Mouse (Mus musculus) ES-Bruce4 (cell line): ENCODE measurements around the gene Syngr3. TPM values are rescaled to one million over a fixed set of nuclear protein-coding genes. Genes with fewer than 3 reads are reported as not detected.
A peak's percentile ranks its signal among the peaks of the same experiment; 100 is the strongest.

Experiments
- H3K27ac ChIP-seq: 2 replicates; pipeline ENCODE4 v1.5.1; 2012; ENCODE audit warnings: low read length, inconsistent platforms; ENCODE audit not compliant: insufficient read depth
- H3K27me3 ChIP-seq: 2 replicates; pipeline ENCODE4 v1.6.1; 2012; ENCODE audit warnings: mild to moderate bottlenecking, low read length, inconsistent platforms; ENCODE audit not compliant: control insufficient read depth, poor library complexity, insufficient read depth, severe bottlenecking
- H3K36me3 ChIP-seq: 2 replicates; pipeline ENCODE4 v1.6.1; 2012; ENCODE audit warnings: inconsistent platforms, mild to moderate bottlenecking, low read length, moderate library complexity; ENCODE audit not compliant: control insufficient read depth, poor library complexity, insufficient read depth, severe bottlenecking
- H3K4me1 ChIP-seq: one replicate; pipeline ENCODE4 v1.8.1; 2011; ENCODE audit warnings: low read length; ENCODE audit not compliant: control insufficient read depth, insufficient read depth
- H3K4me3 ChIP-seq: 2 replicates; pipeline ENCODE4 v1.5.1; 2011; ENCODE audit warnings: low read depth, mild to moderate bottlenecking, low read length
- H3K9ac ChIP-seq: 2 replicates; pipeline ENCODE4 v1.6.1; 2012; ENCODE audit warnings: low read depth, mild to moderate bottlenecking, inconsistent platforms; ENCODE audit not compliant: poor library complexity, severe bottlenecking
- H3K9me3 ChIP-seq: replicated peaks from 2 replicates; pipeline ENCODE4 v1.6.1; 2012; ENCODE audit warnings: mild to moderate bottlenecking, low read length, inconsistent platforms; ENCODE audit not compliant: control insufficient read depth, poor library complexity, insufficient read depth, severe bottlenecking
- CTCF ChIP-seq: IDR thresholded peaks from one replicate; pipeline ENCODE4 v1.8.1; 2011; ENCODE audit warnings: low read depth, low read length
- EP300 ChIP-seq: IDR thresholded peaks from 2 replicates; pipeline ENCODE4 v1.6.1; 2011; ENCODE audit warnings: low read depth, low read length; ENCODE audit not compliant: insufficient read depth
- POLR2A ChIP-seq: IDR thresholded peaks from one replicate; pipeline ENCODE4 v1.8.1; 2011; ENCODE audit warnings: low read length; ENCODE audit not compliant: insufficient read depth
- polyA plus RNA-seq: library from polyadenylated mRNA; stranded (reverse); fragments of >200 nt; gene quantifications from 2 replicates; pipeline ENCODE4 v1.2.4, GENCODE M21; 2011; ENCODE audit warnings: low read depth; ENCODE audit not compliant: missing spikeins, insufficient read depth, insufficient read length

Gene Syngr3
- 8.1 and 8.9 TPM in 2 replicates for polyA plus RNA-seq

DNA sequence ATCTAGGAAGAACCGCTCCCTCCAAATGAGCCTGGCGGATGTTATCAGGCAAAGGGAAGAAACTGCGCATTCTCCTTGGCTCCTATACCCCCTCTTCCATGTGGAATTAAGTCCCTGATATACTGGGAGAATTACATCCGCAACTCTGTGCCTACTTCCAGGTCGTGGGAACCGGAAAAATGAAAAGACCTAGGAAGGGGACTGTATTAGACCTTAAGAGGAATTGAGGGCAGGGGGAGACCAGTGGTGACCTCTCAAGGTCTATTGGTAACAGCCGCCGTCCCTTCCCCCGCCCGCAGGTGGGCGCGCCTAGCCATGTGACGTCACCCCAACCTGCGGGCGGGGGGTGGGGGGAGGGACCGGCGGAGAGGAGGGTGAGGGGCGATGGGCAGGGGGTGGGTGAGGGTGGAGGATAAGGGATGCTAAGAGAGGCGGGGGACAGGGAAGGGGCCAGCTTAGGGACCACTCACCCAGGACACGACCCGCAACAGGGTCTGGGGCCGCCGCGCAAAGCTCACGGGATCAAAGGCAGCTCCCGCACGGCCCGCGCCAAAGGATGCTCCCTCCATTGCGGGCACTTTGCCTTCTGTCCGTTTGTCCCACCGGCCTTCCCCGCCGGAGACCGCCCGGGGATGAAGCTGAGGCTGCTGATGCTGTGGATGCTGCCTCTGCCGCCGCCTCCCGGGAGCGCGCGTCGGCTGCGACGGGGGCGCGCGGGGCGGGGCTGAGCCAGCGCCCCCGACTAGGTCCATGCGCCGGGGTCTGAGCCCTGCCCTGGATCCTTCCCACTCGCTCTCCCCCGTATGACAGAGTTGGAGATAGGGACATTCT lies at the start of gene Syngr3:
Gene Syngr3, minus strand, starts transcription at position 705 of the 831 bp plus-strand sequence.
- H3K4me1 ChIP-seq: no peaks in the 10 kb centered on the region
- peak within 1 kb of the TSS; percentile 86 for H3K4me3 ChIP-seq
- H3K27me3 ChIP-seq: no peaks in the 10 kb centered on the region
- peaks cover 8% of the 10 kb centered on the region for H3K36me3 ChIP-seq
- no peak within 1 kb of the TSS for H3K27ac ChIP-seq
- TF ChIP-seq CTCF: no peak
- no peak for TF ChIP-seq POLR2A
- TF ChIP-seq EP300: no peak
- no peaks in the 10 kb centered on the region for H3K9me3 ChIP-seq
- peak within 1 kb of the TSS; percentile 83 for H3K9ac ChIP-seq

DNA sequence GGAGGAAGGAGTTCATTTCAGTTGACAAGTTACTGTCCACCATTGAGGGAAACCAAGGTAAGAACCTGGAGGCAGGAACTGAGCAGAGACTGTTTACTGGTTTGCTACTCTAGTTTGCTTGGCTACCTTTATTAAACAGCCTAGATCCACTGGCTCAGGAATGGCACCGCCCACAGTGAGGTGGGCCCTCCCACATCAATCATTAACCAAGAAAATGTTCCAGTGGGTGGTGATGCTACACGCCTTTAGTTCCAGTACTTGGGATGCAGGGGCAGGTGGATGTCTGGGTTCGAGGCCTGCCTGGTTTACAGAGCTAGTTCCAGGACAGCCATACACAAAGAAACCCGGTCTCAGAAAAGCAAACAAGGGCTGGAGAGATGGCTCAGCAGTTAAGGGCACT lies 48.5 kb upstream of the Syngr3 start:
- TF ChIP-seq POLR2A (no peak), EP300 (no peak), CTCF (no peak)
- H3K4me3 ChIP-seq: no peak overlapping the region
- no peaks in the 10 kb centered on the region for H3K36me3 ChIP-seq
- no peak overlapping the region for H3K9ac ChIP-seq
- H3K27me3 ChIP-seq: no peaks in the 10 kb centered on the region
- no peak overlapping the region for H3K27ac ChIP-seq
- H3K4me1 ChIP-seq: peaks cover under 1% of the 10 kb centered on the region
- H3K9me3 ChIP-seq: no peaks in the 10 kb centered on the region

DNA sequence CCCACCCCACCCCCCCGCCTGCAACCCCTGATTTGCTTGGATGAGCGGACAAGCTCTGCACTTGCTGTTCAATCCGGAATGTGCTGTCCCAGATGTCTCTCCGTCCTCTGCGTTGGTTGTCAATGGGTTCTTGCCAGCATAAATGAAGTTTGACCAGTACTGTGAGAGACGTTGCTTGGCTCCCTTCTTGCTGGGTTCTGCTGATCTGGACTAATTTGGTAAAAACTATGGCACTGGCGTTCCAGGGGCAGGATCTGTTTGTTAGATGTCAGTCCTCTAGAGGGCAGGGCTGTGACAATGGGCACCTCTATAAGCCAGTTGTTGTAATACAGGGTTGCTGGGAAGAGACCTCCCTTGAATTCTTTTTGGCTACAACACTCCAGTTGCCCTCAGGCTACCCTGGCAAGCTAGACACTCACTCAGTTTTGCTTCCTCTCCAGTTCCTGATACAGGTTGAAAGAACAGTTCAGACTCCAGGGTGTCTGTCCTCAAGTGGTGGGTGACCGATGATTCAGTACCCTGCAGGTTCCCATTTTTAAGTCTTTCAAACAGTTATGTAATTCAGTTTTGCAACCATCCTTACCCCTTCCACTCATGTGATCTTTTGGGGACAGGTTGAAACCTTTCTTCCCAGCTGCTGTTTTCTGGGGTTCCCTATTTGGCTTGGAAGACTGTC lies 47.5 kb upstream of the Syngr3 start:
- Histone ChIP-seq H3K9ac (peak overlapping the region; percentile 33), H3K4me1 (peaks cover 2% of the 10 kb centered on the region), H3K4me3 (peak overlapping the region; percentile 88), H3K27me3 (no peaks in the 10 kb centered on the region), H3K9me3 (no peaks in the 10 kb centered on the region), H3K27ac (no peak overlapping the region), H3K36me3 (no peaks in the 10 kb centered on the region)
- no peak for TF ChIP-seq CTCF
- TF ChIP-seq POLR2A: no peak
- no peak for TF ChIP-seq EP300

DNA sequence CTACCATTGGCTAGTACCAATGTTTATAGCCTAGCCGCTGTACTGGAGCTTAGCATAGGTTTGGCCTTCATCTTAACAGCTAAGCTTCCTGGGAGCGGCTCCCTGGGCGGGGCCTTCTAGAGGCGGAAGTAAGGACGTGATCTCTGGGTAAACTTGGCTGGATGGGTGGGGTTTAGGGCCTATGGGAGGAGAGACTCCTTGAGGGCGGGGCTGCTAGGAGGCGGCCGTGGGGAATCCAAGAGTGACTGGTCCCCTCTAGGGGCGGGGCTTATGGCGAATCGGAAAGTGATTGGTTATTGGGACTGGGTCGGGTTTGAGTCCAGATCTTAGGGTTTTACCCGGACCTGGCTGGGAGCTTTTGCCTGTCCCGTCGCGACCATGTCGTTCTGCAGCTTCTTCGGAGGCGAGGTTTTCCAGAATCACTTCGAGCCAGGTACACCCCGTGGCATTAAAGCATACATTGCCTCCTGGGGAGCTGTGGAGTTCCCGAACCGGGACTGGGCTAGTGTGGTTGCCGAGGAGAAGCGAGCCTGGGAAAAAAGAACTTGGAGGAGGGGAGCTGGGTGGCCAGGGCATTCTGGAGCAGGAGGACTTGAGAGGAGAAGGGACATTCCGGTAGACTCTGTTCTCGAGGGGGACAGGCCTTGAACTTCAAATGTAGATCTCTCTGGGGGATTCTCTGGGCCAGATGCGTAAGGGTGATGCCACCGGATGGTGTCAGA lies 46.7 kb upstream of the Syngr3 start, which contains the start of gene Msrb1:
Gene Msrb1, plus strand, starts transcription at position 313 of the 722 bp plus-strand sequence.
- Histone ChIP-seq H3K27ac (0 out of 2 replicates have a peak within 1 kb of the TSS, but pooled peaks have one; percentile 23), H3K4me1 (peaks cover 2% of the 10 kb centered on the region), H3K9ac (peak within 1 kb of the TSS; percentile 33), H3K4me3 (peak within 1 kb of the TSS; percentile 88), H3K36me3 (no peaks in the 10 kb centered on the region), H3K9me3 (no peaks in the 10 kb centered on the region), H3K27me3 (no peaks in the 10 kb centered on the region)
- TF ChIP-seq CTCF (no peak), POLR2A (peak; percentile 69)

DNA sequence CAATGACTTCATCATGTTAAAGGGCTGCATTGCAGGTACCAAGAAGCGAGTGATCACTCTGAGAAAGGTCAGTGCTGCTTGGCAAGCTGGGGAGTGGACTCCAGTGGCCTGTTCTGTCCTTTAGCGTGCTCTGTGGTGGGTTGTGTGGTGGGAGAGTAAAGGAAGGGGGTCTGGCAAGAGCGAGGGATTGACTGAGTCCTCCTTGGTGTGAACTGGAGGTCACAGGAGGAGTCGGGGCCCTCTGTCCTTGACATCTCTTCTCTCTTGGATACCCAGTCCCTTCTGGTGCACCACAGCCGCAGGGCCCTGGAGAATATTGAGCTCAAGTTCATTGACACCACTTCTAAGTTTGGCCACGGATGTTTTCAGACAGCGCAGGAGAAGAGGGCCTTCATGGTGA lies 45.7 kb upstream of the Syngr3 start:
- Histone ChIP-seq H3K9me3 (no peaks in the 10 kb centered on the region), H3K9ac (peak overlapping the region; percentile 33; the same call in 1 of the 2 replicates), H3K27me3 (no peaks in the 10 kb centered on the region), H3K4me3 (no peak overlapping the region), H3K4me1 (peaks cover 2% of the 10 kb centered on the region), H3K36me3 (no peaks in the 10 kb centered on the region), H3K27ac (0 out of 2 replicates have a peak overlapping the region, but pooled peaks have one; percentile 23)
- TF ChIP-seq EP300: no peak
- TF ChIP-seq POLR2A: no peak
- TF ChIP-seq CTCF: no peak

DNA sequence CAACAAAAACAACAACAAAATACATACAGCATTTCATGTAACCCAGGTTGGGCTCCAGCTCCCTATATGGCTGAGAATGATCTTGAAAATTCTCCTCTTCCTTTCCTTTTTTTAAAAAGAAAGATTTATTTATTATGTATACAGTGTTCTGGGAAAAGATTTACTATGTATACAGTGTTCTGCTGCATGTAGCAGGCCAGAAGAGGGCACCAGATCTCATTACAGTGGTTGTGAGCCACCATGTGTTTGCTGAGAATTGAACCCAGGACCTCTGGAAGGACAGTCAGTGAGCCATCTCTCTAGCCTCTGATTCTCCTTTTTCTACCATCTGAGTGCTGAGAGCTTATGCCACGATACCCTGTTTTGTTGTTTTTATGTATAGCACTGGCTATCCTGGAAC lies 44.8 kb upstream of the Syngr3 start:
- no peaks in the 10 kb centered on the region for H3K36me3 ChIP-seq
- H3K9ac ChIP-seq: no peak overlapping the region
- no peaks in the 10 kb centered on the region for H3K27me3 ChIP-seq
- H3K27ac ChIP-seq: no peak overlapping the region
- TF ChIP-seq CTCF (no peak), EP300 (no peak), POLR2A (no peak)
- no peak overlapping the region for H3K4me3 ChIP-seq
- H3K4me1 ChIP-seq: peaks cover 2% of the 10 kb centered on the region
- H3K9me3 ChIP-seq: no peaks in the 10 kb centered on the region
